Mouse (Mus musculus): ENCODE data around the gene Cramp1l.
"Not testable (repeated sequence)": the region's sequence is repeated elsewhere in the genome, so short reads cannot be mapped to it uniquely, and the experiment has no call there.

Cramp1l gene

GRCm38 (mm10) chr17:24959371-24959770, 56.2 kb downstream of the Cramp1l start:
- no peak for DNase-seq (ENCODE audit: low spot score in 2 of 2)

GRCm38 (mm10) chr17:24953291-24953690, 62.3 kb downstream of the Cramp1l start:
- DNase-seq (ENCODE audit: low spot score in 2 of 2) = no peak

GRCm38 (mm10) chr17:24950671-24951070, 64.9 kb downstream of the Cramp1l start:
- no peak for DNase-seq (ENCODE audit: low spot score in 2 of 2)

GRCm38 (mm10) chr17:24948204-24948603, 67.4 kb downstream of the Cramp1l start:
- no peak for DNase-seq (ENCODE audit: low spot score in 2 of 2)

- DNase-seq (ENCODE audit: low spot score in 2 of 2) = not testable (repeated sequence)
Measured at GRCm38 (mm10) chr17:24943589-24943988, 72.0 kb downstream of the Cramp1l start.

- DNase-seq (ENCODE audit: low spot score in 2 of 2) = peak; percentile 30 to 38
Measured at GRCm38 (mm10) chr17:24943036-24943435, 72.6 kb downstream of the Cramp1l start.

- peak; percentile 13 to 28 for DNase-seq (ENCODE audit: low spot score in 2 of 2)
Measured at GRCm38 (mm10) chr17:24942453-24942852, 73.1 kb downstream of the Cramp1l start.

- no peak for DNase-seq (ENCODE audit: low spot score in 2 of 2)
Measured at GRCm38 (mm10) chr17:24937266-24937665, 78.3 kb downstream of the Cramp1l start.

GRCm38 (mm10) chr17:24936259-24937237, 79.0 kb downstream of the Cramp1l start, which contains the start of gene Mapk8ip3:
TSS of gene Mapk8ip3 (minus strand) at chr17:24936977.
- DNase-seq (ENCODE audit: low spot score in 2 of 2) = peak; percentile 91 to 94

- DNase-seq (ENCODE audit: low spot score in 2 of 2) = no peak
Measured at GRCm38 (mm10) chr17:24935666-24936065, 79.9 kb downstream of the Cramp1l start.

GRCm38 (mm10) chr17:24934926-24935325, 80.7 kb downstream of the Cramp1l start:
- DNase-seq (ENCODE audit: low spot score in 2 of 2) = no peak

GRCm38 (mm10) chr17:24933163-24933562, 82.4 kb downstream of the Cramp1l start:
- DNase-seq (ENCODE audit: low spot score in 2 of 2) = no peak

GRCm38 (mm10) chr17:24932431-24932830, 83.2 kb downstream of the Cramp1l start:
- DNase-seq (ENCODE audit: low spot score in 2 of 2) = no peak

GRCm38 (mm10) chr17:24929506-24929905, 86.1 kb downstream of the Cramp1l start:
- DNase-seq (ENCODE audit: low spot score in 2 of 2) = no peak

- DNase-seq (ENCODE audit: low spot score in 2 of 2) = no peak
Measured at GRCm38 (mm10) chr17:24923246-24923645, 92.3 kb downstream of the Cramp1l start.

GRCm38 (mm10) chr17:24913984-24914383, 101.6 kb downstream of the Cramp1l start:
- DNase-seq (ENCODE audit: low spot score in 2 of 2) = no peak
